Mouse (Mus musculus) small intestine, adult 2 months (tissue): ENCODE measurements at regions not wholly inside any gene's neighbourhood (a gene's known extent, or its start where the extent isn't known, plus 50 kb on each side); places are given as distances from the start of the nearest gene placed in this dataset.

Experiments
- CTCF ChIP-seq: fragments of 200-500 bp; IDR thresholded peaks from 2 replicates; pipeline ENCODE4 v1.5.1; 2012; ENCODE audit warnings: low read depth, mild to moderate bottlenecking, control low read depth, inconsistent platforms, low read length, moderate library complexity, mixed read lengths; ENCODE audit not compliant: insufficient replicate concordance, insufficient read length; ENCODE audit errors: extremely low read depth
- POLR2A ChIP-seq: fragments of 200-500 bp; IDR thresholded peaks from 2 replicates; pipeline ENCODE4 v1.6.1; 2012; ENCODE audit warnings: low read depth, mild to moderate bottlenecking, control low read depth, inconsistent platforms, low read length, moderate library complexity

DNA sequence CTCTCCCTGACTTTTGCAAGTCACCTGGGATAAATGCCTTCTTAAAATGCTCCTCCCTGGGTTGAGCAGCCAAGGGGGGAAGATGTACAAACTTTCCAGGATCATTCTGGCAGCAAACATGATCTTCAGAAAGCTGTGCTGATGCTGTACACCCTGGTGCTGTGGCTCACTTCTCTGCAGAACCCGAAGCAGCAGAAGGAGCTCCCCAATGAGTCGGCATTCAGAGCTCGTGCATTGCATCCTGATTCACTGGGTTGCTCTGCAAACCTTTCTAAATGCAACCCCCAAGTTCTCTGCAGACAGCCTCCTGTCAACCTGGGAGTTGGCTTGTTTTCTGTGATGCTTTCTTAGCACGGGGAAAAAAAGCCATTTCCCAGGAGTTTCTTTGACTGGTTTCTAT, 343.8 kb upstream of the Slc24a5 start:
- no peak for TF ChIP-seq CTCF
- no peak for TF ChIP-seq POLR2A
